Mouse (Mus musculus): ENCODE measurements around the gene Gins2. TPM values are rescaled to one million over a fixed set of nuclear protein-coding genes. Genes with fewer than 3 reads are reported as not detected.
A peak's percentile ranks its signal among the peaks of the same experiment; 100 is the strongest.

The Gins2 gene
- total RNA-seq, 1 experiment, result 56.2 TPM

- in situ Hi-C loops (cut with MboI; ENCODE audit: low sequenced_read_pairs in 2 of 2, unreplicated experiment in 2 of 2), result no loop called here
- Histone ChIP-seq H3K9ac (ENCODE audit: insufficient read depth, low read depth, low read length, poor library complexity, severe bottlenecking) (no peak overlapping the region; the same call in 1 of the 2 replicates), H3K36me3 (ENCODE audit: control insufficient read depth, insufficient read depth, low read length, poor library complexity, severe bottlenecking) (peaks cover 4% of the 10 kb centered on the region; the same call in 1 of the 2 replicates), H3K4me3 (ENCODE audit: insufficient read depth in 1 of 2, low read depth in 1 of 2, low read length in 2 of 2, poor library complexity in 1 of 2, severe bottlenecking in 1 of 2) (no peak overlapping the region), H3K4me1 (ENCODE audit: control insufficient read depth in 2 of 2, insufficient read depth in 2 of 2, low read length in 2 of 2, poor library complexity in 1 of 2) (peaks cover 7 to 32% of the 10 kb centered on the region in 2 experiments), H3K9me3 (ENCODE audit: control insufficient read depth, insufficient read depth, low read depth, low read length) (no peaks in the 10 kb centered on the region), H3K27ac (ENCODE audit: insufficient read depth, low read depth, low read length, poor library complexity, severe bottlenecking) (no peak overlapping the region; the same call in 1 of the 2 replicates)
- DNase-seq (ENCODE audit: low read depth, low spot score), result no peak
- no peak for TF ChIP-seq MAFK (IDR thresholded peaks at IDR 0.05; ENCODE audit: insufficient read depth, low read depth, low read length)
- TF ChIP-seq ZC3H11A (IDR thresholded peaks at IDR 0.05; ENCODE audit: borderline replicate concordance, low read depth, low read length), result no peak
- no peak for TF ChIP-seq CHD2 (IDR thresholded peaks at IDR 0.05; ENCODE audit: low read depth, low read length)
- no peak for TF ChIP-seq ZNF384 (IDR thresholded peaks at IDR 0.05; ENCODE audit: low read depth, low read length)
- no peak for TF ChIP-seq HCFC1 (IDR thresholded peaks at IDR 0.05; ENCODE audit: borderline replicate concordance, insufficient read depth, low read length)
Measured at GRCm38 (mm10) chr8:120619235-120620180, 30.4 kb upstream of the Gins2 start.

- Histone ChIP-seq H3K27ac (ENCODE audit: insufficient read depth, low read depth, low read length, poor library complexity, severe bottlenecking) (peak overlapping the region; percentile 20; the same call in 1 of the 2 replicates), H3K4me3 (ENCODE audit: insufficient read depth in 1 of 2, low read depth in 1 of 2, low read length in 2 of 2, poor library complexity in 1 of 2, severe bottlenecking in 1 of 2) (no peak overlapping the region)
- TF ChIP-seq ZNF384 (IDR thresholded peaks at IDR 0.05; ENCODE audit: low read depth, low read length) (no peak), ZC3H11A (IDR thresholded peaks at IDR 0.05; ENCODE audit: borderline replicate concordance, low read depth, low read length) (peak; percentile 36; the same call in 1 of the 2 replicates)
Measured at GRCm38 (mm10) chr8:120618110-120618509, 29.0 kb upstream of the Gins2 start.

GRCm38 (mm10) chr8:120616663-120617626 lies 27.8 kb upstream of the Gins2 start:
- DNase-seq (ENCODE audit: low read depth, low spot score), result no peak
- in situ Hi-C loops (cut with MboI; ENCODE audit: low sequenced_read_pairs in 2 of 2, unreplicated experiment in 2 of 2), result no loop called here
- Histone ChIP-seq H3K36me3 (ENCODE audit: control insufficient read depth, insufficient read depth, low read length, poor library complexity, severe bottlenecking) (peaks cover 4% of the 10 kb centered on the region; the same call in 1 of the 2 replicates), H3K4me1 (ENCODE audit: control insufficient read depth in 2 of 2, insufficient read depth in 2 of 2, low read length in 2 of 2, poor library complexity in 1 of 2) (peaks cover 7 to 30% of the 10 kb centered on the region in 2 experiments), H3K27ac (ENCODE audit: insufficient read depth, low read depth, low read length, poor library complexity, severe bottlenecking) (no peak overlapping the region), H3K4me3 (ENCODE audit: insufficient read depth in 1 of 2, low read depth in 1 of 2, low read length in 2 of 2, poor library complexity in 1 of 2, severe bottlenecking in 1 of 2) (no peak overlapping the region), H3K9me3 (ENCODE audit: control insufficient read depth, insufficient read depth, low read depth, low read length) (no peaks in the 10 kb centered on the region), H3K9ac (ENCODE audit: insufficient read depth, low read depth, low read length, poor library complexity, severe bottlenecking) (no peak overlapping the region)
- TF ChIP-seq MAFK (IDR thresholded peaks at IDR 0.05; ENCODE audit: insufficient read depth, low read depth, low read length) (no peak), HCFC1 (IDR thresholded peaks at IDR 0.05; ENCODE audit: borderline replicate concordance, insufficient read depth, low read length) (no peak), CHD2 (IDR thresholded peaks at IDR 0.05; ENCODE audit: low read depth, low read length) (no peak), ZC3H11A (IDR thresholded peaks at IDR 0.05; ENCODE audit: borderline replicate concordance, low read depth, low read length) (no peak), ZNF384 (IDR thresholded peaks at IDR 0.05; ENCODE audit: low read depth, low read length) (no peak)

More at GRCm38 (mm10) chr8:120618110-120618509, 29.0 kb upstream of the Gins2 start:
- Histone ChIP-seq H3K4me1 (ENCODE audit: control insufficient read depth in 2 of 2, insufficient read depth in 2 of 2, low read length in 2 of 2, poor library complexity in 1 of 2) (peaks cover 7 to 32% of the 10 kb centered on the region in 2 experiments), H3K36me3 (ENCODE audit: control insufficient read depth, insufficient read depth, low read length, poor library complexity, severe bottlenecking) (peaks cover 4% of the 10 kb centered on the region; the same call in 1 of the 2 replicates), H3K9me3 (ENCODE audit: control insufficient read depth, insufficient read depth, low read depth, low read length) (no peaks in the 10 kb centered on the region), H3K9ac (ENCODE audit: insufficient read depth, low read depth, low read length, poor library complexity, severe bottlenecking) (no peak overlapping the region)
- in situ Hi-C loops (cut with MboI; ENCODE audit: low sequenced_read_pairs in 2 of 2, unreplicated experiment in 2 of 2), result no loop called here
- DNase-seq (ENCODE audit: low read depth, low spot score), result peak; percentile 93

- H3K36me3 ChIP-seq (ENCODE audit: control insufficient read depth, insufficient read depth, low read length, poor library complexity, severe bottlenecking), result peaks cover 4% of the 10 kb centered on the region; the same call in 1 of the 2 replicates
- no peak overlapping the region for H3K27ac ChIP-seq (ENCODE audit: insufficient read depth, low read depth, low read length, poor library complexity, severe bottlenecking)
- in situ Hi-C loops (cut with MboI; ENCODE audit: low sequenced_read_pairs in 2 of 2, unreplicated experiment in 2 of 2), result no loop called here
- no peak overlapping the region for H3K9ac ChIP-seq (ENCODE audit: insufficient read depth, low read depth, low read length, poor library complexity, severe bottlenecking)
- H3K4me3 ChIP-seq (ENCODE audit: insufficient read depth in 1 of 2, low read depth in 1 of 2, low read length in 2 of 2, poor library complexity in 1 of 2, severe bottlenecking in 1 of 2), result no peak overlapping the region
- TF ChIP-seq HCFC1 (IDR thresholded peaks at IDR 0.05; ENCODE audit: borderline replicate concordance, insufficient read depth, low read length) (no peak), ZC3H11A (IDR thresholded peaks at IDR 0.05; ENCODE audit: borderline replicate concordance, low read depth, low read length) (no peak), MAFK (IDR thresholded peaks at IDR 0.05; ENCODE audit: insufficient read depth, low read depth, low read length) (no peak), ZNF384 (IDR thresholded peaks at IDR 0.05; ENCODE audit: low read depth, low read length) (no peak), CHD2 (IDR thresholded peaks at IDR 0.05; ENCODE audit: low read depth, low read length) (no peak)
- no peaks in the 10 kb centered on the region for H3K9me3 ChIP-seq (ENCODE audit: control insufficient read depth, insufficient read depth, low read depth, low read length)
- peaks cover 5 to 13% of the 10 kb centered on the region in 2 experiments; a peak in 2 of 4 replicates for H3K4me1 ChIP-seq (ENCODE audit: control insufficient read depth in 2 of 2, insufficient read depth in 2 of 2, low read length in 2 of 2, poor library complexity in 1 of 2)
- no peak for DNase-seq (ENCODE audit: low read depth, low spot score)
Measured at GRCm38 (mm10) chr8:120614491-120614890, 25.4 kb upstream of the Gins2 start.

Measured in ES-E14 (cell line).